Mouse (Mus musculus) myocyte (in vitro differentiated cells): ENCODE measurements at regions not wholly inside any gene's neighbourhood (a gene's known extent, or its start where the extent isn't known, plus 50 kb on each side); places are given as distances from the start of the nearest gene placed in this dataset.

Source experiments
- H3K27me3 ChIP-seq: one replicate; pipeline ENCODE4 v1.6.1; 2011; ENCODE audit not compliant: control insufficient read depth, insufficient read depth, insufficient read length
- H3K36me3 ChIP-seq: one replicate; pipeline ENCODE4 v1.6.1; 2011; ENCODE audit not compliant: control insufficient read depth, insufficient read depth
- H3K4me2 ChIP-seq: one replicate; pipeline ENCODE4 v1.6.1; 2011; ENCODE audit warnings: low read depth, control low read depth
- H3K4me3 ChIP-seq: one replicate; pipeline ENCODE4 v1.5.1; 2011; ENCODE audit warnings: mild to moderate bottlenecking, control low read depth, moderate library complexity
- H3K79me2 ChIP-seq: one replicate; pipeline ENCODE4 v1.6.1; 2011; ENCODE audit not compliant: control insufficient read depth, insufficient read depth
- H3ac ChIP-seq: one replicate; pipeline ENCODE4 v1.6.1; 2011; ENCODE audit not compliant: control insufficient read depth, insufficient read length
- CEBPB ChIP-seq: IDR thresholded peaks from 2 replicates; pipeline ENCODE4 v1.6.1; 2011; ENCODE audit warnings: mild to moderate bottlenecking, moderate library complexity; ENCODE audit not compliant: poor library complexity, insufficient read depth, severe bottlenecking
- E2F4 ChIP-seq: IDR thresholded peaks from one replicate; pipeline ENCODE4 v1.6.1; 2011; ENCODE audit warnings: mild to moderate bottlenecking, control low read depth, moderate library complexity; ENCODE audit not compliant: insufficient read depth
- MAX ChIP-seq: IDR thresholded peaks from one replicate; pipeline ENCODE4 v1.6.1; 2011; ENCODE audit warnings: low read depth, mild to moderate bottlenecking, control low read depth
- MYOD1 ChIP-seq, 3 experiments: IDR thresholded peaks; one replicate each; pipeline ENCODE4 v1.6.1; 2011; ENCODE audit warnings: control low read depth in 2 of 3, low read depth in 2 of 3, mild to moderate bottlenecking in 2 of 3, moderate library complexity in 1 of 3; ENCODE audit not compliant: insufficient read length in 2 of 3, control insufficient read depth in 1 of 3
- MYOG ChIP-seq, 3 experiments: IDR thresholded peaks; one replicate each; pipeline ENCODE4 v1.6.1; 2011; ENCODE audit warnings: control low read depth in 2 of 3, low read depth in 2 of 3, mild to moderate bottlenecking in 2 of 3; ENCODE audit not compliant: insufficient read length in 2 of 3, control insufficient read depth in 1 of 3, insufficient read depth in 1 of 3
- POLR2A ChIP-seq: IDR thresholded peaks from one replicate; pipeline ENCODE4 v1.6.1; 2011; ENCODE audit warnings: low read depth, mild to moderate bottlenecking, control low read depth, moderate library complexity; ENCODE audit not compliant: insufficient read length
- POLR2AphosphoS2 ChIP-seq: IDR thresholded peaks from one replicate; pipeline ENCODE4 v1.6.1; 2011; ENCODE audit warnings: low read depth, control low read depth; ENCODE audit not compliant: insufficient read length
- REST ChIP-seq: IDR thresholded peaks from one replicate; pipeline ENCODE4 v1.6.1; 2011; ENCODE audit warnings: mild to moderate bottlenecking, control low read depth, moderate library complexity; ENCODE audit not compliant: insufficient read depth, insufficient read length
- SRF ChIP-seq: IDR thresholded peaks from one replicate; pipeline ENCODE4 v1.6.1; 2011; ENCODE audit warnings: low read depth; ENCODE audit not compliant: control insufficient read depth, insufficient read length
- TCF12 ChIP-seq: IDR thresholded peaks from one replicate; pipeline ENCODE4 v1.6.1; 2011; ENCODE audit warnings: mild to moderate bottlenecking, control low read depth; ENCODE audit not compliant: poor library complexity, insufficient read depth, severe bottlenecking
- TCF3 ChIP-seq: IDR thresholded peaks from one replicate; pipeline ENCODE4 v1.6.1; 2011; ENCODE audit warnings: low read depth, control low read depth; ENCODE audit not compliant: insufficient read length
- USF1 ChIP-seq: IDR thresholded peaks from one replicate; pipeline ENCODE4 v1.6.1; 2011; ENCODE audit warnings: low read depth, mild to moderate bottlenecking, control low read depth, moderate library complexity

- Histone ChIP-seq H3K36me3 (no peaks in the 10 kb centered on the region), H3K4me3 (no peak overlapping the region), H3K27me3 (no peaks in the 10 kb centered on the region), H3ac (no peak overlapping the region), H3K4me2 (no peak overlapping the region), H3K79me2 (no peaks in the 10 kb centered on the region)
- TF ChIP-seq MYOD1 (IDR thresholded peaks at IDR 0.05; ENCODE audit: control insufficient read depth in 1 of 3, insufficient read length in 2 of 3, low read depth in 2 of 3) (no peak), POLR2A (no peak), TCF3 (no peak), USF1 (no peak), CEBPB (no peak), SRF (no peak), E2F4 (no peak), MYOG (IDR thresholded peaks at IDR 0.05; ENCODE audit: control insufficient read depth in 1 of 3, insufficient read depth in 1 of 3, insufficient read length in 2 of 3, low read depth in 2 of 3) (no peak), MAX (no peak), TCF12 (no peak)
Observed at GRCm38 (mm10) chrX:12286910-12287522, 126.9 kb upstream of the Bcor start.

- Histone ChIP-seq H3K27me3 (no peaks in the 10 kb centered on the region), H3K4me3 (no peak overlapping the region), H3ac (no peak overlapping the region), H3K36me3 (no peaks in the 10 kb centered on the region), H3K79me2 (no peaks in the 10 kb centered on the region), H3K4me2 (no peak overlapping the region)
- TF ChIP-seq MYOD1 (IDR thresholded peaks at IDR 0.05; ENCODE audit: control insufficient read depth in 1 of 3, insufficient read length in 2 of 3, low read depth in 2 of 3) (no peak), TCF12 (no peak), POLR2A (no peak), E2F4 (no peak), TCF3 (no peak), MYOG (IDR thresholded peaks at IDR 0.05; ENCODE audit: control insufficient read depth in 1 of 3, insufficient read depth in 1 of 3, insufficient read length in 2 of 3, low read depth in 2 of 3) (no peak), POLR2AphosphoS2 (no peak), CEBPB (no peak)
Observed at GRCm38 (mm10) chrX:12287656-12288561, 127.8 kb upstream of the Bcor start.

GRCm38 (mm10) chrX:12288562-12289117, 128.5 kb upstream of the Bcor start:
- no peak overlapping the region for H3ac ChIP-seq

GRCm38 (mm10) chrX:12293146-12293545, 133.0 kb upstream of the Bcor start:
- Histone ChIP-seq H3K79me2 (no peaks in the 10 kb centered on the region), H3K4me3 (no peak overlapping the region), H3K27me3 (no peaks in the 10 kb centered on the region), H3ac (no peak overlapping the region), H3K36me3 (no peaks in the 10 kb centered on the region), H3K4me2 (no peak overlapping the region)
- TF ChIP-seq E2F4 (no peak), MAX (no peak), USF1 (no peak), POLR2A (no peak), MYOG (IDR thresholded peaks at IDR 0.05; ENCODE audit: control insufficient read depth in 1 of 3, insufficient read depth in 1 of 3, insufficient read length in 2 of 3, low read depth in 2 of 3) (no peak), MYOD1 (IDR thresholded peaks at IDR 0.05; ENCODE audit: control insufficient read depth in 1 of 3, insufficient read length in 2 of 3, low read depth in 2 of 3) (no peak), TCF3 (no peak), CEBPB (no peak), TCF12 (no peak), SRF (no peak), REST (no peak)

More at GRCm38 (mm10) chrX:12288562-12289117, 128.5 kb upstream of the Bcor start:
- H3K4me3 ChIP-seq = no peak overlapping the region
- no peak overlapping the region for H3K4me2 ChIP-seq
- H3K79me2 ChIP-seq = no peaks in the 10 kb centered on the region
- TF ChIP-seq MAX = no peak
- no peak for TF ChIP-seq USF1
- TF ChIP-seq MYOG (IDR thresholded peaks at IDR 0.05; ENCODE audit: control insufficient read depth in 1 of 3, insufficient read depth in 1 of 3, insufficient read length in 2 of 3, low read depth in 2 of 3) = peak in 1 of 3 experiments; percentile 1
- TF ChIP-seq TCF3 = no peak
- TF ChIP-seq POLR2A = no peak
- TF ChIP-seq POLR2AphosphoS2 = no peak
- TF ChIP-seq TCF12 = no peak
- TF ChIP-seq CEBPB = no peak
- TF ChIP-seq MYOD1 (IDR thresholded peaks at IDR 0.05; ENCODE audit: control insufficient read depth in 1 of 3, insufficient read length in 2 of 3, low read depth in 2 of 3) = peak in 1 of 3 experiments; percentile 17
- no peak for TF ChIP-seq REST
- TF ChIP-seq SRF = no peak
- TF ChIP-seq E2F4 = no peak
- H3K27me3 ChIP-seq = no peaks in the 10 kb centered on the region
- H3K36me3 ChIP-seq = no peaks in the 10 kb centered on the region

GRCm38 (mm10) chrX:12294452-12294851, 134.3 kb upstream of the Bcor start:
- Histone ChIP-seq H3K27me3 (no peaks in the 10 kb centered on the region), H3K4me2 (no peak overlapping the region), H3K4me3 (no peak overlapping the region), H3ac (no peak overlapping the region), H3K36me3 (no peaks in the 10 kb centered on the region), H3K79me2 (no peaks in the 10 kb centered on the region)
- TF ChIP-seq E2F4 (no peak), MYOD1 (IDR thresholded peaks at IDR 0.05; ENCODE audit: control insufficient read depth in 1 of 3, insufficient read length in 2 of 3, low read depth in 2 of 3) (no peak), TCF3 (no peak), CEBPB (no peak), REST (no peak), USF1 (no peak), MYOG (IDR thresholded peaks at IDR 0.05; ENCODE audit: control insufficient read depth in 1 of 3, insufficient read depth in 1 of 3, insufficient read length in 2 of 3, low read depth in 2 of 3) (no peak), POLR2A (no peak), POLR2AphosphoS2 (no peak), MAX (no peak), TCF12 (no peak), SRF (no peak)
